Mouse (Mus musculus): ENCODE measurements around the gene Dqx1. TPM values are rescaled to one million over a fixed set of nuclear protein-coding genes. Genes with fewer than 3 reads are reported as not detected.

Gene Dqx1
- polyA plus RNA-seq, 1 experiment from 2014 or later, result 0.93 TPM

DNA sequence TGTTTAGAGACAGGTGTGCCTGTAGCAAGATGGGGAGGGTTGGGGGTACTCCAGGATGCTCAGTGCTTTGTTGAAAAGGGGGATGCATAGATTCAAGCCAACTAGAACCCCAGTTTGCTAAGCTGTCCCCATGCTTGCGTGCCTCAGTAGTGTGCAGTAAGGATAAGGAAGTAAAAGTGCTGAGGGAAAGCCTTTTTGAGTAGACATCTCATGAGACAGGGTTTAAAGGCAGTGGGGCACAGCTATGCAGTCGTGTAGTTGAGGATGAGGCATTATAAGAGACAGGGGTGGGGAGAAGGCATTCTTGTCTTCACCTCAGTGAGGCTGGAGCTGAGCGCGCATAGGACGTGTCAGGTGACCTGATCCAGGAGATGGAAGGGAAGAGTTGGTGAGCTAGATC is 17.0 kb upstream of the Dqx1 start:
- Histone ChIP-seq H3K4me2 (replicated peaks; ENCODE audit: low read depth, low read length) (no peak overlapping the region), H3K4me1 (replicated peaks; ENCODE audit: control insufficient read depth, insufficient read depth, low read length) (peaks cover 5% of the 10 kb centered on the region), H3K27ac (ENCODE audit: low read depth, low read length) (no peak overlapping the region), H3K9ac (ENCODE audit: low read depth, low read length) (no peak overlapping the region), H3K27me3 (ENCODE audit: control insufficient read depth, insufficient read depth, low read length) (no peaks in the 10 kb centered on the region), H3K36me3 (ENCODE audit: control insufficient read depth, insufficient read depth, low read length) (no peaks in the 10 kb centered on the region), H3K9me3 (ENCODE audit: control insufficient read depth, low read length) (no peaks in the 10 kb centered on the region), H3K4me3 (ENCODE audit: low read depth, low read length) (no peak overlapping the region)
- DNase-seq (ENCODE audit: low spot score) (no peak), ATAC-seq (ENCODE audit: low FRiP score) (no peak)
- 78% methylated on average over 5 of the region's 5 CpGs for WGBS

DNA sequence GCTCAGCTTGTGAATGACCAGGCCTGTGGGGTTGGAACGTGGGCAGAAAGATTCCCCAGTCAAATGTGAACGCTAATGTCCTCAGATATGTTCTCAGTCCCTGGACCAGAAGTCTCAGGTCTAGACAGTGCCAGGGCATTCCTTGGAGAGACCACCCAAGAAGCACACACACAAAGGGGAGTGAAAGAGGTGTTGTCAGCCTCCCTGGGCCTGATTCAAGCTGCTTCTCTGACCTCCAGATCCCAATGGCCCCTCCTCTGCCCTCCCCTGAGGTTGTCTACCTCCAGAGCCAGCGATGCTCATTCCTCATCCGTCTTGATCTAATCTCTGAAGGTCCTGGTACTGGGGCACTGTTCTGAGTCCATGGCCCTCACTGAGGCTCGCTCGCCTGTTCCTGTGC is 14.1 kb upstream of the Dqx1 start:
- Histone ChIP-seq H3K27me3 (ENCODE audit: control insufficient read depth, insufficient read depth, low read length) (no peaks in the 10 kb centered on the region), H3K4me3 (ENCODE audit: low read depth, low read length) (no peak overlapping the region), H3K4me2 (replicated peaks; ENCODE audit: low read depth, low read length) (no peak overlapping the region), H3K4me1 (replicated peaks; ENCODE audit: control insufficient read depth, insufficient read depth, low read length) (peaks cover 3% of the 10 kb centered on the region; the same call in 1 of the 2 replicates), H3K27ac (ENCODE audit: low read depth, low read length) (no peak overlapping the region), H3K9me3 (ENCODE audit: control insufficient read depth, low read length) (no peaks in the 10 kb centered on the region), H3K36me3 (ENCODE audit: control insufficient read depth, insufficient read depth, low read length) (no peaks in the 10 kb centered on the region), H3K9ac (ENCODE audit: low read depth, low read length) (no peak overlapping the region)
- ATAC-seq (ENCODE audit: low FRiP score) (no peak), DNase-seq (ENCODE audit: low spot score) (no peak)
- 67% methylated on average over 6 of the region's 6 CpGs for WGBS

DNA sequence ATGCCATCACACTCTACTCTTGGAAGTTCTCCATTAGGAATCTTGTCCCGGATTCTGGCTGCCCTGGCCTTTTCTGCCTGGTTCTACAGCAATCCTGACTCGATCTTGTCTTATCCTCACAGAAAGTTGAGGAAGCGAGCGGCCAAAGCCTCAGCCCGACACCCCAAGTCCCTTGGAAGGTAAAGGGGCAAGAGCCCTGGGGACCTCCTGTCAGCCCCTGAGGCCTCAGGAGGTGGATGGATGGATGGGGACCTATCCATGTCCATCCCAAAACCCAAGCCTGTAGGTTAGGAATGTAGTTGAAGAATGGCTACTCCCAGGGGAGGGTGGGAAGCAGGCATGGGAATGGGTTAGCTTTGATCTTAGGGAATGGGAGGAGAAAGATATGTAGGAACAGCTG is 13.7 kb upstream of the Dqx1 start:
- Histone ChIP-seq H3K9ac (ENCODE audit: low read depth, low read length) (no peak overlapping the region), H3K4me1 (replicated peaks; ENCODE audit: control insufficient read depth, insufficient read depth, low read length) (no peaks in the 10 kb centered on the region), H3K4me3 (ENCODE audit: low read depth, low read length) (no peak overlapping the region), H3K27ac (ENCODE audit: low read depth, low read length) (no peak overlapping the region), H3K9me3 (ENCODE audit: control insufficient read depth, low read length) (no peaks in the 10 kb centered on the region), H3K4me2 (replicated peaks; ENCODE audit: low read depth, low read length) (no peak overlapping the region), H3K36me3 (ENCODE audit: control insufficient read depth, insufficient read depth, low read length) (no peaks in the 10 kb centered on the region), H3K27me3 (ENCODE audit: control insufficient read depth, insufficient read depth, low read length) (no peaks in the 10 kb centered on the region)
- 91% methylated on average over 5 of the region's 5 CpGs for WGBS
- ATAC-seq (ENCODE audit: low FRiP score) (no peak), DNase-seq (ENCODE audit: low spot score) (no peak)

DNA sequence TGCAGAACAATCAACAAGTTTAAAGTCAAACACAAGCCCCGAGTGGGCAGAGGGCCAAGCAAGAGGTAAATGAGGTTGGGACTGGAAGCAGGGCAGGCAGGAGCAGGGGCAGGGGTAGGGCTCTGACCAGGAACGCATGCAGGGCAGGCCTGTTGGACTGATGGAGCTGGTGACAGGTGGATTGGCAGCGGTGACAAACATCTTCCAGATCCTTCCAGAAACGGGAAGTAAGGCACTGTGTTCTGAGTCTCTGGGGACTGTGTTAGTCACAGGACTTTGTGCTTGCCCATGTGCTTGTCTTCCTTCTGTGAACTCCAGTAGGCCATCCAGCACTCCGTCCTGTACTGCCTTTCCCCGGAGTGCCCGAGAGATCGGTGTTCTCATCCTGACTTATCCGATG is 12.9 kb upstream of the Dqx1 start:
- H3K4me3 ChIP-seq (ENCODE audit: low read depth, low read length), result no peak overlapping the region
- H3K4me2 ChIP-seq (replicated peaks; ENCODE audit: low read depth, low read length), result no peak overlapping the region
- no peaks in the 10 kb centered on the region for H3K9me3 ChIP-seq (ENCODE audit: control insufficient read depth, low read length)
- 63% methylated on average over 9 of the region's 9 CpGs for WGBS
- no peak for ATAC-seq (ENCODE audit: low FRiP score)
- no peaks in the 10 kb centered on the region for H3K4me1 ChIP-seq (replicated peaks; ENCODE audit: control insufficient read depth, insufficient read depth, low read length)
- H3K27me3 ChIP-seq (ENCODE audit: control insufficient read depth, insufficient read depth, low read length), result no peaks in the 10 kb centered on the region
- DNase-seq (ENCODE audit: low spot score), result no peak
- no peak overlapping the region for H3K27ac ChIP-seq (ENCODE audit: low read depth, low read length)
- H3K9ac ChIP-seq (ENCODE audit: low read depth, low read length), result no peak overlapping the region
- H3K36me3 ChIP-seq (ENCODE audit: control insufficient read depth, insufficient read depth, low read length), result no peaks in the 10 kb centered on the region

DNA sequence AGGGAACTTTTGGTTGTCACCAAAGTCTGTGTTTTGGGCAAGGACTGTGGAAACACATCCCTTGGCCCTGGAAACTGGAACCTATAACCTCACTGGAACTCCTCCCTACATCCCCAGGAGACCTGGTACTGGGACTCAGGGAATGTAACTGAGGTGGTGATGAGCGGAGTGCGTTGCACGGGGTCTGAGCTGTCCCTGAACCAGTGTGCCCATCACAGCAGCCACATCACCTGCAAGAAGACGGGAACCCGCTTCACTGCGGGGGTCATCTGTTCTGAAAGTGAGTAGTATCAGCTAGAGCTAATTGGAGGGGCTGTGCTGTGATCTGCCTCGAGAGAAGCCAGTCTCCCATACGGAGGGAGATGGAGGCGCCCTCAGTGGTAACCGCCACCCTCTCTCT is 8.3 kb upstream of the Dqx1 start:
- H3K4me3 ChIP-seq (ENCODE audit: low read depth, low read length), result no peak overlapping the region
- H3K9me3 ChIP-seq (ENCODE audit: control insufficient read depth, low read length), result no peaks in the 10 kb centered on the region
- no peaks in the 10 kb centered on the region for H3K36me3 ChIP-seq (ENCODE audit: control insufficient read depth, insufficient read depth, low read length)
- H3K27ac ChIP-seq (ENCODE audit: low read depth, low read length), result no peak overlapping the region
- H3K9ac ChIP-seq (ENCODE audit: low read depth, low read length), result no peak overlapping the region
- WGBS, result 69% methylated on average over 10 of the region's 10 CpGs
- DNase-seq (ENCODE audit: low spot score), result no peak
- H3K4me2 ChIP-seq (replicated peaks; ENCODE audit: low read depth, low read length), result no peak overlapping the region
- peaks cover 6% of the 10 kb centered on the region; the same call in 1 of the 2 replicates for H3K4me1 ChIP-seq (replicated peaks; ENCODE audit: control insufficient read depth, insufficient read depth, low read length)
- ATAC-seq (ENCODE audit: low FRiP score), result no peak
- H3K27me3 ChIP-seq (ENCODE audit: control insufficient read depth, insufficient read depth, low read length), result no peaks in the 10 kb centered on the region

DNA sequence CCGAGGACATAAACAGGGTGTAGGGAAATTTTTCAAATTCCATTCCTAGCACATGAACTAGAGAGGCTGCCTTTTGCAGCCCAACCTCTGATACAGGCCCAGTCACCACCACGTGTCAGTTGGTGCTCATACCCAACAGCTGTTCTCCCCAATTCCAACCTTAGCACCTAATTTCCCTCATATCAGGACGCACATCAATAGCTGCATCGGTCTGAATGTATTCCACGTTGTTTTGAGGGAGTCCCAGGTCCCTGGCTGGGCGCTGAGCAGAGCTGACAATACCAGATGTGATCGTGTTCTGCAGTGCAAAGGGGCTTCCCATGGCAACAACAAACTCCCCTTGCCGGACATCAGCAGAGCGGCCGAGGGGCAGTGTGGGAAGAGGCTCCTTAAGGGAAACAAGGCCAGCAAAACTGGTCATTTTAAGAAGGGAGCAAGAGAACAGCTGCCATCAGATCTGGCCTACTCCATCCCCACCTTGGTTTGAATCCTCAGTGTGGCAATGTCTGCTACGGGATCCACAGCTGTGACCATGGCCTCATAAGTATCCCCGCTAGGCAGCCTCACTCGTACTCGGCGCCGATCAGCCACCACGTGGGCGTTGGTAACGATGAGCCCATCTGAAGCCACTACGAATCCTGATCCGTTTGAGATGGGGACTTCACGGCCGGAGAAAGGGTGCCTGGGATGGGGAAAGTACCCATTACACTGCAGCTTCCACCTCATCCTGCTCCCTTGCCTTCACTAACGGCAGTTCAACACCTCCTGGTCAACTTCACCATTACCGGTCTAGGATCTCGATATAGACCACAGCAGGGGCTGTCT is 4.3 kb upstream of the Dqx1 start:
- ATAC-seq (ENCODE audit: low FRiP score), result peak; percentile 14; the same call in 1 of the 2 replicates
- no peaks in the 10 kb centered on the region for H3K36me3 ChIP-seq (ENCODE audit: control insufficient read depth, insufficient read depth, low read length)
- WGBS, result 2% methylated on average over 26 of the region's 26 CpGs

DNA sequence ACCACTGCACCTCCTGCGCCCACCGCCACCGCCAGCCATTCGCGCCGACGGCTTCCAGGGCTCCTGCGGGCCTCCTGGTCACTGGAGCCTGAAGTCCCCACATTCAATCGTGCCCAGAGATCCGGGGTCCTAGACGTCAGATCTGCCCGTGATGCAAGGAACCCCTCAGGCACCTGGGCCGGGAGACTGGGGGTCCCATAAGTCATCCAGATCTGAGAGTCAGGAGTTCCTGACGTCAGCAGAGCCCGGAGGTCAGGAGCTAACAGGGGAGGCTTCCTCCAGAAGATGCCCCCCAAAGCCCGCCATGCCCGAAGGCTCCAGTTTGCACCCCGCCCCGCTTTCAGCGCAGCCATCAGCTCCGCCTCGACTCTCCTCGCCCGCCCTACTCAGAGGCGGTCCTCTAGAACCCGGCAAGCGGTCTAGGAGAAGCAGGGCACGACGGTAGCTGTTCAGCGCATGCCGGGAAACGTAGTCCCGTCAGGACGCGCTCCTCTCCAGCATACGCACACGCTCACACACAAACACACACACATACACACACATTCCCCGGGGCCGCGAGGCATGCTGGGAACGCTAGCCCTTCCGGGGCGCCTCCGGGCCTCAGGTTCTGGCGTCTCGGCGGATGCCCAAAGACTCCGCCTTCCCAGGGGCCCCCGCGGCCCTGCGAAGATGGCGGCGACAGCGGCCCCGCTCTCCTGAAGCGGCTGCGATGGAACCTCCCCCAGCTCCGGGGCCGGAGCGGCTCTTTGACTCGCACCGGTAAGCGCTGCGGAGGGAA is 3.4 kb upstream of the Dqx1 start, which contains the start of gene Aup1:
Gene Aup1, plus strand, starts transcription at position 448 of the 778 bp plus-strand sequence.
- no peaks in the 10 kb centered on the region for H3K36me3 ChIP-seq (ENCODE audit: control insufficient read depth, insufficient read depth, low read length)
- DNase-seq (ENCODE audit: low spot score), result peak; percentile 99
- ATAC-seq (ENCODE audit: low FRiP score), result peak; percentile 96

More for the DNA sequence above, 4.3 kb upstream of the Dqx1 start:
- peak overlapping the region; percentile 100 for H3K4me3 ChIP-seq (ENCODE audit: low read depth, low read length)
- H3K4me2 ChIP-seq (replicated peaks; ENCODE audit: low read depth, low read length), result peak overlapping the region; percentile 87
- peak overlapping the region; percentile 91 for H3K9ac ChIP-seq (ENCODE audit: low read depth, low read length)
- peak; percentile 59 for DNase-seq (ENCODE audit: low spot score)
- H3K27ac ChIP-seq (ENCODE audit: low read depth, low read length), result peak overlapping the region; percentile 88
- H3K27me3 ChIP-seq (ENCODE audit: control insufficient read depth, insufficient read depth, low read length), result no peaks in the 10 kb centered on the region
- H3K4me1 ChIP-seq (replicated peaks; ENCODE audit: control insufficient read depth, insufficient read depth, low read length), result peaks cover 14% of the 10 kb centered on the region; the same call in 1 of the 2 replicates
- no peaks in the 10 kb centered on the region for H3K9me3 ChIP-seq (ENCODE audit: control insufficient read depth, low read length)

DNA sequence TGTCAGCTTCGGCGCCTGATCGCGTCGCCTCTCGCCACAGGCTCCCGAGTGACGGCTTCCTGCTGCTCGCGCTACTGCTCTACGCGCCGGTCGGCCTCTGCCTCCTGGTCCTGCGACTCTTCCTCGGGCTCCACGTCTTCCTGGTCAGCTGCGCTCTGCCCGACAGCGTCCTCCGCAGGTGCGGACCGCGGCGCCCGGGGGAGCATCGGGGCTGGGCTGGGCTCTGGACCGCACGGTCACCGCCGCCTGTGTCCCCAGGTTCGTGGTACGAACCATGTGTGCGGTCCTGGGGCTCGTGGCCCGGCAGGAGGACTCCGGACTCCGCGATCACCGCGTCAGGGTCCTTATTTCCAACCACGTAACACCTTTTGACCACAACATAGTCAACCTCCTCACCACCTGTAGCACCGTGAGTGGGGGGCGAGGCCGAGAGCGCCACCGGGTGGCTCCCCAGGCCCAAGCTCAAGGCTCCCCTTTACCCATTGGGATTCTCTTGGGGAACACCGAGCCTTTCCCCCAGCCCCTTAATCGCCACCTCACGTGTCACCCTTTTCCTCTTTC is 2.7 kb upstream of the Dqx1 start, which contains the start of gene Htra2:
Gene Htra2, minus strand, starts transcription at position 403 of the 561 bp plus-strand sequence.
- no peak; the same call in 1 of the 2 replicates for ATAC-seq (ENCODE audit: low FRiP score)
- peaks cover 14% of the 10 kb centered on the region; the same call in 1 of the 2 replicates for H3K4me1 ChIP-seq (replicated peaks; ENCODE audit: control insufficient read depth, insufficient read depth, low read length)
- peak within 1 kb of the TSS; percentile 91 for H3K9ac ChIP-seq (ENCODE audit: low read depth, low read length)
- peak within 1 kb of the TSS; percentile 100 for H3K4me3 ChIP-seq (ENCODE audit: low read depth, low read length)
- no peaks in the 10 kb centered on the region for H3K36me3 ChIP-seq (ENCODE audit: control insufficient read depth, insufficient read depth, low read length)
- under 1% methylated on average over 50 of the region's 50 CpGs for WGBS
- H3K27me3 ChIP-seq (ENCODE audit: control insufficient read depth, insufficient read depth, low read length), result no peaks in the 10 kb centered on the region
- no peaks in the 10 kb centered on the region for H3K9me3 ChIP-seq (ENCODE audit: control insufficient read depth, low read length)
- H3K27ac ChIP-seq (ENCODE audit: low read depth, low read length), result peak within 1 kb of the TSS; percentile 88
- H3K4me2 ChIP-seq (replicated peaks; ENCODE audit: low read depth, low read length), result peak within 1 kb of the TSS; percentile 87
- no peak for DNase-seq (ENCODE audit: low spot score)

More for the DNA sequence above, 3.4 kb upstream of the Dqx1 start, which contains the start of gene Aup1:
- H3K4me1 ChIP-seq (replicated peaks; ENCODE audit: control insufficient read depth, insufficient read depth, low read length), result peaks cover 14% of the 10 kb centered on the region; the same call in 1 of the 2 replicates
- H3K9me3 ChIP-seq (ENCODE audit: control insufficient read depth, low read length), result no peaks in the 10 kb centered on the region
- peak within 1 kb of the TSS; percentile 100 for H3K4me3 ChIP-seq (ENCODE audit: low read depth, low read length)
- H3K27ac ChIP-seq (ENCODE audit: low read depth, low read length), result peak within 1 kb of the TSS; percentile 88
- WGBS, result under 1% methylated on average over 63 of the region's 64 CpGs
- peak within 1 kb of the TSS; percentile 87 for H3K4me2 ChIP-seq (replicated peaks; ENCODE audit: low read depth, low read length)
- no peaks in the 10 kb centered on the region for H3K27me3 ChIP-seq (ENCODE audit: control insufficient read depth, insufficient read depth, low read length)
- H3K9ac ChIP-seq (ENCODE audit: low read depth, low read length), result peak within 1 kb of the TSS; percentile 91
